Mouse (Mus musculus) liver, embryonic 16.5 days (tissue): Measurements from ENCODE around the gene Itgb8. TPM values are rescaled to one million over a fixed set of nuclear protein-coding genes. Genes with fewer than 3 reads are reported as not detected.

Source experiments
- ATAC-seq: fragments of 200-750 bp; cut with Nextera tagmentation; 2 replicates; pipeline ENCODE4 v1.8.0; 2017; ENCODE audit warnings: low read depth, mild to moderate bottlenecking, moderate number of reproducible peaks, moderate library complexity
- H3K27ac ChIP-seq: fragments of 300-500 bp; sonication (generic); 2 replicates; pipeline ENCODE4 v1.5.1; 2014; ENCODE audit warnings: mild to moderate bottlenecking, low read length
- H3K27me3 ChIP-seq: fragments of 300-500 bp; sonication (generic); 2 replicates; pipeline ENCODE4 v1.6.1; 2014; ENCODE audit warnings: low read depth, low read length, mixed read lengths; ENCODE audit not compliant: control insufficient read depth, insufficient read depth
- H3K36me3 ChIP-seq: fragments of 300-500 bp; sonication (generic); 2 replicates; pipeline ENCODE4 v1.6.1; 2014; ENCODE audit warnings: mild to moderate bottlenecking; ENCODE audit not compliant: control insufficient read depth, insufficient read depth
- H3K4me1 ChIP-seq: fragments of 300-500 bp; sonication (generic); 2 replicates; pipeline ENCODE4 v1.6.1; 2014; ENCODE audit warnings: low read depth, low read length, mixed read lengths; ENCODE audit not compliant: control insufficient read depth
- H3K4me2 ChIP-seq: fragments of 300-500 bp; sonication (generic); 2 replicates; pipeline ENCODE4 v1.6.1; 2014; ENCODE audit warnings: low read depth, low read length, mixed read lengths
- H3K4me3 ChIP-seq: fragments of 300-500 bp; sonication (generic); 2 replicates; pipeline ENCODE4 v1.5.1; 2014; ENCODE audit warnings: low read depth, mild to moderate bottlenecking, low read length
- H3K9ac ChIP-seq: fragments of 300-500 bp; sonication (generic); 2 replicates; pipeline ENCODE4 v1.6.1; 2014; ENCODE audit warnings: low read depth, low read length
- H3K9me3 ChIP-seq: fragments of 300-500 bp; sonication (generic); replicated peaks from 2 replicates; pipeline ENCODE4 v1.6.1; 2016; ENCODE audit warnings: low read length; ENCODE audit not compliant: control insufficient read depth
- WGBS: fragments of 180-500 bp; shearing (Covaris S2); extraction: QIAGEN DNeasy Blood & Tissue Kit; methylation state at CpG from one replicate; pipeline ENCODE4 v1.1.7; 2014; ENCODE audit not compliant: insufficient replicate concordance; 5-methylcytosine and 5-hydroxymethylcytosine counted together
- polyA plus RNA-seq: library from polyadenylated mRNA; unstranded; fragments of >200 nt; fragmentation: Nextera tagmentation; extraction: Ambion mirVana; gene quantifications from 2 replicates; pipeline ENCODE4 v1.2.1, GENCODE M21; 2015

Gene Itgb8
- polyA plus RNA-seq, 1 experiment from 2014 or later = 0.05 TPM

DNA sequence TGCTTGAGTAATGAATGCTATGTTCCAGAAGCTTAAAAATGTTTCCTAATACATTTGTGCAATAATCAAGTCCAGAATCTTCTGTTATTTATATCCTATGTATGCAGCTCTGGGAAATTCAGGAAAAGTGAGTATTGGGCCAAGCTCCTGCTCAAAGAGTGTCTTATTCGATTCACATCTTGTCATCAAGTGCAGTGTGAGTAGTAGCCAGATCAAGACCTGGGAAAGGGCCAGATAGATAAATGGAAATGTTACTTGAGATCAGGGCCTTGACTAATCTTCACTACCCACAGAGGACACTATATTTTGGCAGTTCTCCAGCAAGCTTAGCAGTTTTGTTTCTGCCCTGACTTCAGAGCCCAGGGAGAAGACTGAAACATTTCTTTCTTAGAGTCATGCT is 100.7 kb downstream of the Itgb8 start:
- no peaks in the 10 kb centered on the region for H3K4me1 ChIP-seq
- H3K4me2 ChIP-seq = no peak overlapping the region
- ATAC-seq = no peak
- no peak overlapping the region for H3K4me3 ChIP-seq
- H3K36me3 ChIP-seq = no peaks in the 10 kb centered on the region
- H3K9ac ChIP-seq = no peak overlapping the region
- no peaks in the 10 kb centered on the region for H3K9me3 ChIP-seq
- H3K27ac ChIP-seq = no peak overlapping the region
- H3K27me3 ChIP-seq = no peaks in the 10 kb centered on the region
- 34% methylated on average over 1 of the region's 1 CpGs for WGBS

DNA sequence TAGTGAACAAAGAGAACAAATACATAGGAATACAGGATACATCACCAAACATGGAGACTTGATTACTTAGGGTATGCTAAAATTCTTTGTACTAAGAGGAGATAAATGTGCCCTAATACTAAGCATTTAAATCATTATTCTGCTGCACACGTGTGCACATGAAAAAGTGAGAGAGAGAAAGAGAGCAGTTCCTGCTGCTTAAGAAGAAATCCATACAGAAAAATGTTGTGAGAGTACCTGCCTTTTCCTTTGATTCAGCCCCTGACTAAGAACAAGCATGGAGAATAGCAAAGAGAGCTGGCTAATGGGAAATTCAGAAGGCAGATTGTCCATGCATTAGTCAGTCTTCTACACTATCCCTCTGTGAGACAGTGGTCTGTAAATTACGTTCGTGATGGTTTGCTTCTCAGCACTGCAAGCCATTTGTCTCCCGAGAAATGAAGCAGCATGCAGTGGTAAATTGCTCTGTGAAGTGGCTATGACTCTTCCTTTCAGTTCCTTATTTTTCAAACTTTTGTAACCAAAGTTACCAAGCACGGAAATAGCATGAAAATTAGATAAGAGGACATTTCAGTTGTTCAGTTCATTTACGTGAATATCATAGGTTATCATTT is 125.0 kb downstream of the Itgb8 start:
- 15% methylated on average over 6 of the region's 6 CpGs for WGBS
- Histone ChIP-seq H3K27me3 (no peaks in the 10 kb centered on the region), H3K9me3 (no peaks in the 10 kb centered on the region), H3K27ac (no peak overlapping the region), H3K4me3 (no peak overlapping the region), H3K9ac (no peak overlapping the region), H3K36me3 (no peaks in the 10 kb centered on the region), H3K4me2 (no peak overlapping the region), H3K4me1 (no peaks in the 10 kb centered on the region)
- ATAC-seq = no peak

DNA sequence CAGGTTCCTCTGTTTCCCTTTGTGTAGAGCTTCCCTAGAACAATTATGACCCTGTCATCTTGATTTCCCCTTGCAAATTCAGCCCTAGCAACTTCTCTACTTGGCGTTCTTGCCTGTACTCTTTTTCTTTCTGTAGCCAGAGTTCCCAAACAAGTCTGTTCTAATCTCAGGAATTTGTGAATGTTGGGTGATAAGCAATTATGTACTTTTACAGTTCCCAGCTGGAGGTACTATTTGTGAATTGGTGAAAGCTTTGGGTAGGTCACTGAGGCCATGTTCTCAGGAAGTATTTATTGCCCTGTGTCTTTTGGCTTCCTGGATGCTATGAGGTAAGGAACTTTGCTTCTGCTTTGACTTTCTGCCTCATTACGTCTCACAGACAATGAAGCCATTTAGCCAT is 128.5 kb downstream of the Itgb8 start:
- no peaks in the 10 kb centered on the region for H3K9me3 ChIP-seq
- H3K4me3 ChIP-seq = no peak overlapping the region
- no peak overlapping the region for H3K9ac ChIP-seq
- ATAC-seq = no peak
- no peaks in the 10 kb centered on the region for H3K4me1 ChIP-seq
- H3K36me3 ChIP-seq = no peaks in the 10 kb centered on the region
- H3K27ac ChIP-seq = no peak overlapping the region
- 30% methylated on average over 2 of the region's 2 CpGs for WGBS
- no peaks in the 10 kb centered on the region for H3K27me3 ChIP-seq
- no peak overlapping the region for H3K4me2 ChIP-seq

Other genes starting within 250 kb of the Itgb8 start
- 0.02 and 0.04 TPM in 2 replicates for gene Macc1, start 75.5 kb upstream of the Itgb8 start, polyA plus RNA-seq